Mouse (Mus musculus) brain, adult 2 months (tissue): ENCODE data around the gene Suox.
"Not testable (repeated sequence)": the region's sequence is repeated elsewhere in the genome, so short reads cannot be mapped to it uniquely, and the experiment has no call there.

Experiments
- DNase-seq: peaks from one replicate; pipeline ENCODE4 v3.0.0; 2011; ENCODE audit warnings: low read depth, low spot score

Suox gene

DNA sequence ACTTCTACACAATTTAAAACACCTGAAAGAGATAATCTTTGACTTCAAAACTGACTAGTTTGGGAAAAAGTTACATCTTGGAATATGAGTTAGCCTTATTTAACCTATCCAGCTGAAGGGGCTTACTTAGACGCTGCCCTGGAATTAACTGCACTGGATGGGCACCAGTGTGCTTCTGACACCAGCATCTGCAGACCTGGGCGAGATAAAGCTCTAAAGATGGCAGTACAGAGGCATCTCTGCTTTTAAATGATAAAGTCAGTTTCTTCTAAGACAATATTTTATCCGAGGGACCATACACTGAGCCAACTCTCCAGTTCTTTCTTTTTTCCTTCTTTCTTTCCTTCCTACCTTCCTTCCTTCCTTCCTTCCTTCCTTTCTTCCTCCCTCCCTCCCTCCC, 9.1 kb downstream of the Suox start:
- DNase-seq, result no peak

DNA sequence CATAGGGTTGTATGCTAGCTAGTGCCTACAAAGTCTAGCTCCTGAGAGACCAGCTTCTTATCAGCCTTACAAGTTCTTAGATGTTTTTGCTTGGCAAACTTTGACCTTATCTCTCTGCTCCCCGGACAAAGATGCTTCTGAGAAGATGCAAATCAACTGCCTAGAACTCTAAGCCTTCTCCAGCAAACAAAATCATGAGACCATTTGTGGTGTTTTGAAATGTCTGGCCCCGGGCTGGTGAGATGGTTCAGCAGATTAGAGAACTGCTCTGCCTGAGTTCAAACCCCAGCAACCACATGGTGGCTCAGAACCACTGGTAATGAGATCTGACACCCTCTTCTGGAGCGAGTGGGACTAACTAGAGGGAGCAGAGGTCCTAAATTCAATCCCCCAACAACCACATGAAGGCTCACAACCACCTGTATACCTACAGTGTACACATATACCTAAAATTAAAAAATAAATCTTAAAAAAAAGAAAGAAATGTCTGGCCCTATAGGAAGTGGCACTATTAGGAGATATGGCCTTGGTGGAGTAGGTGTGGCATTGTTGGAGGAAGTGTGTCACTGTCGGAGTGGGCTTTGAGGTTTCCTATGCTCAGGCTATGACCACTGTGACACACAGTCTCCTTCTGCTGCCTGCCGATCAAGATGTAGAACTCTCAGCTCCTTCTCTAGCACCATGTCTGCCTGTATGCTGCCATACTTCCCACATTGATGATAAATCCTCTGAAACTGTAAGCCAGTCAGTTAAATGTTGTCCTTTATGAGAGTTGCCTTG, 10.2 kb downstream of the Suox start:
- DNase-seq, result no peak

DNA sequence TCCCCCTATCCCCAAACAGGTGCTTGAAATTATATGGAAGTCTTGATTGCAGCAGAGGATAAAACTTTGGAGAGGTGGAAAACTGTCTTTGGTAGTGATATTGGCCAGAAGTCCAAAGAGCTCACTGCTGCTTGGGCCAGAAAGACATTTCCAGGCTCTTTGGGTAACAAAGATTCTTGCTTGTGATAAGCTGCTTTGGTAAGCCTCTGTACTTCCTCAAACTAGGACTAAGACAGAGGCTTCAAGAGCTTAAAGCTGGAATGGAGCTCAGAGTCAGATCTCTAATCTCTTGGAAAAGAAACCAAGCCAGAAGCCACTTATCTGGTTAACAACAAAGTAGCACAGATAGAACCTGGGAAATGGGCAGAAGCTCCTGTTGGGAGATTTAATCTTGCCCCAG, 11.4 kb downstream of the Suox start:
- no peak for DNase-seq

DNA sequence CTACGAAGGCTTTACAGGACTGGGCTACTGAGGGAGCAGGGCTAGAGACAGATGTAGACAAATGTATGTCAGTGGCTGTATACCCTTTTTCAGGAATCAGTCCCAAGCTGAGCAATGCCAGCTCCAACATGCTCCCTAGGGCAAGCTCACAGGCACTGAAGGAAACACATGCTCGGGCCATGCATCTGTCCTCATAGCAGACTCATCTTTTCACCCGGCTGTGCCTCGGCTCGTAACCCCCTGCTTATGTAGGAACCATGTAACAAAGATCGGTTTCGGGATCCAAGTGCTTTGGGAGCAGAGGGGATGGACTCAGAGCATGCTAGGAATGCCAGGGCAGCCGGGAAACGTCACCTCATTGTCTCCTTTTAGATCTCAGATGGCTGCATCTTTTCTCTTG, 14.4 kb downstream of the Suox start:
- DNase-seq, result no peak

DNA sequence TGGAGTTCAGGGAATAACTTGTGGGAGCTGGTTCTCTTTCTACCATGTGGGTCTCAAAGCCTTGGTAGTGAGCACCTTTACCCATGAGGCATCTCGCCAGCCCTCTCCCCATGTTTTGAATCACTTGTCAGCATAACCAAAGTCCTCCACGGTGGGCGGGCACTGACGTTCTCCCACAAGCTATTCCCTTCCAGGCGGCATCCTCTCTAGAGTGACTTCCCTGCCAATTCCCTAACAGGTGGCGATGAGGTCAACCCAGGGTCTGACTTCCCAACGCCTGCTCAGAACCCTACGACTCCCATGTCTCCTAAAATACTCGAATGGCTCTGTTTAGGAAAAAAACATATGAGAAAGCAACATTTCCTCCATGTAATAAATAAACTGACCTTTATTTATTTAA, 16.0 kb downstream of the Suox start:
- DNase-seq, result no peak

DNA sequence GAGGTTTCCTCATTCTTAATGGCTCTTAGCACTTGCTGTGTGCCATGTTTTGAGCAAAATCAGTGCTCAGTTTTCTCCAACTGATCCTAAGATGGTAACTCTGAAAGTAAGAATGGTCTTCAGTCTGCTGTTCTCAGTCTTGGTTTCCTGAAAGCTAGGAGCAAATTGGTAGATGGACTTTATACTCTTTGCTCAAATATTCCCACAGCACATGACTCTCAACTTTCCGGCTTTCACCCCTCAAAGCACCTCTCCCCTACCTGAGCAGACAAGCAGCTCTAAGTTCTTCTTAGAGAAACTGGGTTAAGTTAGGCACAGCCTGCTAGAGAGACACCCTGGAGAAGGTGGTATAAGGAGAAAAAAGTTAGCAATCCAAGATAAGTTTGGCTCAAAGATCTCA, 17.1 kb downstream of the Suox start:
- no peak for DNase-seq

DNA sequence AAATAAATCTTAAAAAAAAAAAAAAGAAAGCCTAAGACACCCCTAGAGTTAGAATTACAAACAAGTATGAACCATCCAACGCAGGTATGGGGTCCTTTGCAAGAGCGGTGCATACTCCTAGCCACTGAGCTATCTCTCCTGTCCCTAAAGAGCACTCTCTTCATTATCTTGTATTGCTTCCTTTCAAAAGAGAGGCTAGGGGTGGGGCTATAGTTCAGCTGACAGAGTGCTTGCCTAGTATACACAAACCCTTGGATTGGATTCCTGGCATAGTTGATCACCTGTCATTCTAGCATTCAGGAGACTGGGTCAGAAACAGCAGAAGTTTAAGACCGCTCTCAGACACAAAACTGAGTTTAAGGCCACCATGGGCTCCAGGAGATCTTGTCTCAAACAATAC, 18.6 kb downstream of the Suox start:
- no peak for DNase-seq

DNA sequence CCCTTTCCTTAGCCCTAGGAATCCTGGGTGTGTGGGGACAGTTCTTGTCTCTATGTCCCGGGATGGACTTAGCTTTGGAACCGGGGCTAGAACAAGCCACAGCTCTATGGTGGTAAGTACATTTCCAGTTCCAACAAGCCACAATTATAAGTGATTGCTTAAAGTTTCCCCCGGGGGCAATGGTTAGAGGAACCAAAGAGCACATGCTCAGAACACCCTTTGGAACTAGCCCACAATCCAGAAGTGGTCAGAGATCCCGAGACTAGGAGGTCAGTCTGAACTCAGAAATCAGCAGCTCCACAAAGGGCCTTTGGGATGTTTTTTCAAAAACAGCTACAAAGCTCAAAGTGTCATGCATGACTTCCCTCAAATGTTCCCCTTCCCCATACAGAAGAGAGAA, 20.0 kb downstream of the Suox start:
- no peak for DNase-seq

DNA sequence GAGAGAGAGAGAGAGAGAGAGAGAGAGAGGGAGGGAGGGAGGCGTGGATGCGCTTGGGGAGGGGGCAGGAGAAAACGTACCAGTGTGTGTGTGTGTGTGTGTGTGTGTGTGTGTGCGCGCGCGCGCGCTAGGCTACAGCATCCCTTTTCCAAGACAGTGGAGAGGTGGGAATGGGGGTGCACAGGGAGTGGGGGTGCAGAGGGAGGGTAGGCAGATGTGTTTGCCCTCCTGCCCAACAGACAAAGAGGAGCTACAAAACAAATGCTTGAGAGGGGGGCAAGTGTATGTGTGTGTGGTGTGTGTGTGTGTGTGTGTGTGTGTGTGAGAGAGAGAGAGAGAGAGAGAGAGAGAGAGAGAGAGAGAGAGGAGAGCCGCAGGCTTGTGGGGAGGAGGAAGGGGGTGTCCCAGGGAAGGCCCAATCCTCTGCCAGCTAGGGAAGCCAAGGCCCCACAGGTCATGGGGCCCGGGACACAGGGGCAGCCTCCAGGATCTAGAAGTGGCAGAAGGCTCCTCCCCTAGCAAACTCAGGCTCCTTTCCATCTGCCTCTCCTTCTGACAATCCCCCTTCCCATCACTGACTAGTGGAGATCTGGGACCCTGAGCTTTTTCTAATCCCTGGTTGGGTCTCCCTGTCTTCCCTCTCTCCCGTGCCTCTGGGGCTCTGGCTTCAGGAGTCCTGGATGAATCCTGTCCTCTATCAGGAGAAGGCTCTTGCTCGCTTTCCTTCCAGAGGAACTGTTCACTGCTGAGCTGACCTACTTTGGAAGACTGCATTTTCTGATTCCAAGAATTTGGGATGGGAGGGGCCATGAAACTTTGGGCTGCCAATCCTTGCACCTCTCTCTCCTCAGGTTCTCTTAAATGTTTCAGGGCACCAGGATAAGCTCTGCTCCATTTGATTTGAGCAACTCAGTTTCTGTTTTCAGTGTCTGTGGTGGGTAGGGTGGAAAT, 27.5 kb downstream of the Suox start:
- DNase-seq, result peak; percentile 70

DNA sequence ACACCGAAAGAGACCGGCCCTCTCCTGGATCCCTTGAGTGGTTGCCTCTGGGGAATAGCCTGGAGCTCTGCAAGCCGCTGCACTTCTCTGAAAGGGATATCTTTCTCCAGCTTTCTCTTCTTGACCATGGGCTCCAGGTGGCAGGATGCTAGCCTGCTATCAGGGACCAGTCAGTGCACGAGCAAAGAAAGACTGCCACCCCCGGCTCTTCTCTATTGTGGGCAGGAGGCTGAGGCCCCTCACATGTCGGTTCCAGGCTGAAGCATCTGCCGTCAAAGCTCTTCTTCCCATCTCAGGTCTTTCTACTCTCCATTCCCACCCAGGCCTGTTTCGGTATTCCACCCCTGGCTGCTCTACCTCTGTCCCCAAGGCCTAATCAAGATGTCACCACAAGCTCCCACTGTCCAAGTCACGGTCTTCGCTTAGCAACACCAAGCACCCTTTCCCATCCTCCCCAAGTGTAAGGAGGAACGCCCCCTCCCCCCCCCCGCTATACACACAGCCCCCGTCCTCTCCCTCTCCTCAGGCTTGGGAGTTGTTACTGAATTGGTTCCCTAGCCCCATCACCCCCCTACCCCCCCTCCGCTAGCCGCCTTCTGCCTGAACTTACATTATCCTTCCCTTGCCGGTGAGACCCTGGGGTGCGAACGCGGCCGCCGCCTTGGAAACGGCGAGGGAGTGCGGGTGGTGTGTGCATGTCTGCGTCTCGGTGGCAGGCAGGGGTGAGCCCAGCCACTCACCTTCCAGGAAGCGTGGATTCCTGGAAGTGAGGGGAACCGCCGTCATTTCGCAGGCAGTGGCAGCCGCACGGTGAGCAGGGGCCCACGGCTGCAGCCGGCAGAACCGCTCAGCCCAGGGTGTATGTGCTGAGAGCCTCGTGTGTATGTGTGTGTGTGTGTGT, 28.5 kb downstream of the Suox start, which contains the start of gene Ikzf4:
Gene Ikzf4 (minus strand): TSS at position 881 of the 901 bp plus-strand sequence.
- peak; percentile 78 for DNase-seq

DNA sequence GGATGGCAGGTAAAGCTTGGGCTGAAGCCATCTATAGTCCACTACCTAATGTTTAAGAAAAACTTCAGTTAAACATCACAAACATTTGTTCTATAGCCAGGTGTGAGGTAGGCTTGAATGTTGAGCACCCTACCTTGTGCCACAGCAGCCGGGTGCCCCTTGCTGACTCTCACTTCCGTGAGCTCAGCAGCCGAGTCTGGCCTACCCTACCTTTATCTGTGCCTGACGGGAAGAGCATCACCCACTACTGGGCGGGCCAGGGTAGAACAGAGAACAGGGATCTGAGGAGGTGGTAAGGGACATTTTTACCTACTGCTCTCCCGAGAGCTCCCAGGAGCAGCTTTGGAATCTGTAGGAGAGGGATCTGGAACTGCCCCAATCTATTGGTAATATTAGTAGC, 31.1 kb downstream of the Suox start:
- DNase-seq, result no peak

DNA sequence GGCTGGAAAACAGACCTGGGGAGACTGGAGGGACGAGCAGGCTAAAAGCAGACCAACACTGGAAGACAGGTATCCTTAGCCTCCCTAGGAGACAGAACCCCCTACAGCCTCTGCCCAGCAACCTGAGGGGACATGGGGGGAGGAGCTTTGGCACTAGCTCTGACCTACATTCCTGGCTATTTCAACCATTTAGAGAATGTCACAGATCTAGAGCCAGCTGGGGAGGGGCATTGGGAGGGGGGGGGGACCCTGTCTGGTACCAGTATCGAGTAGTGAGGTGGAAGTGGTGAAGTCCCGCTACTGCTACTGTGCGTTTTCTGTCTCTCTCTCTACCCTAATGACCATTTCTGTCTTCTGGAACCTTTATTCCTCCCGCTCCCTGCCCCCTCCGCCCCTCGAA, 32.0 kb downstream of the Suox start:
- DNase-seq, result no peak

DNA sequence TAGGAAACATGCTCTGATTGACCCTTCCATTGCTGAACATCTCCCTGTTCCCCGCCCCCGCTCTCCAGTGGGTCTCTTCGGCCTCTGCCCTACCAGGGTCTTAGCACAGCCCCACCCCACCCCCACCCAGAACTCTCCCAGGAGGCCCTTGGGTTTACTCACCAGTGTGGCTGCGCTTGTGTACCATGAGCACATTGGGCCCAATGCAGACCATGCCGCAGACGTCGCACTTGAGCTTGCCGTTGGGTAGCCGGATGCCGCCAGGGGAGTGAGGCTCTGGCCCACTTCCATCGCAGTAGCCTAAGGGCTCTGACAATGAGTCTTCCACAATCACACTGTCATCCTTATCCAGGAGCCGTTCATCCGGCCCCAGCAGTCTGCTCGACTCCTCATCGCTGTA, 33.0 kb downstream of the Suox start:
- DNase-seq, result no peak

DNA sequence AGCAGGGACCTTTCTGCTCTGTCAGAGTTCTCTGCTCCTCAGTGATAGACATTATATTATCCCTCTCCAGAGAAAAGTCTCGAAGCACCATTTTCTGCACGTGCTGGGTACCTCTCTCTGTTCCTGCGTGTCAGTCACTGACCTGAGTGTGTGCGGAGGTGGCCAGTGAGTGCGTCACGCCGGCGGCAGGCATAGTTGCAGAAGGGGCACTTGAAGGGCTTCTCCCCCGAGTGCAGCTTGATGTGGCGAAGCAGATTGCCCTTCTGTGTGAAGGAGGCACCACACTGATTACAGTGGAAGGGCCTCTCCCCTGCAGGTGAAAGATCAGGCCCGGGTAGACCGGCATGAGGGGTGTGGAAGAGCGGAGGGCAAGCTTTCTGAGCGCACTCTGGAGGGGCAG, 33.9 kb downstream of the Suox start:
- DNase-seq, result no peak

DNA sequence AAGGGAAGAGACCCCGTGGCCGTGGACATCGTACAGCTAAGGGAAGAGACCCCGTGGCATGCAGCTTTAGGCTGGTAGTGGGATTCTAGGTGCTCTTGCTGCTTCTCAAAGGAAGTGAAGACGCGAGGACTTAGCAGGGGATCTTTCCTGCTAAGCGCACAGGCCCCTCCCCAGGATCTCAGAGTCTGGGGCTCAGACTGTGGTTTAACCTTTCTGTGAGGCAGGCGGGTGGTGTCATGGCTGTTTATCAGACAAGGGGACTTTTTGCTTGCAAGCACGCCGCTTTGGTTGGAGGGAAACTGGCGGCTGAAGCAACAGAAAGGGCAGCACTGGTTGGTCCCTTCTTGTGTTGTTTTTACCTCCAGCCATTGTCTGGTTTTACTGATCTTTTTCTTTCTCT, 36.9 kb downstream of the Suox start:
- DNase-seq, result no peak

DNA sequence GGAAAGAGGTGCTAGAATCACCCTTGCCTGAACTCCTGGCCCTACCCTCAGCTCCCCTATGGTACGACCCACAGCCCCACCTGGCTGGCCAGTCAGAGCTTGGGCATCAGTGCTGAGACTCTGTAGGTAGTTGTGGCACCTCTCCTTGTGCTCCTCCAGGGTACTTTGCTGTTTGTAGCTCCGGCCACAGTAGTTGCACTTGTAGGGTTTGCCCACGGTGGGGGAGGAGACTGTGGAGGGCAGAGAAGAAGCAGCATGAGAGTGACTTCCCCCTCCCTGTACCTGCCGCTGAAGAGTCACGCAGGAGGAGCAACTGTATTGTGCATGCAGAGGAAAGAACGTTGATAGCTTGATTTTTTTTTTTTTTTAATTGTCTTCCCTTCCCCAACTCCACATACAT, 37.3 kb downstream of the Suox start:
- DNase-seq, result no peak

DNA sequence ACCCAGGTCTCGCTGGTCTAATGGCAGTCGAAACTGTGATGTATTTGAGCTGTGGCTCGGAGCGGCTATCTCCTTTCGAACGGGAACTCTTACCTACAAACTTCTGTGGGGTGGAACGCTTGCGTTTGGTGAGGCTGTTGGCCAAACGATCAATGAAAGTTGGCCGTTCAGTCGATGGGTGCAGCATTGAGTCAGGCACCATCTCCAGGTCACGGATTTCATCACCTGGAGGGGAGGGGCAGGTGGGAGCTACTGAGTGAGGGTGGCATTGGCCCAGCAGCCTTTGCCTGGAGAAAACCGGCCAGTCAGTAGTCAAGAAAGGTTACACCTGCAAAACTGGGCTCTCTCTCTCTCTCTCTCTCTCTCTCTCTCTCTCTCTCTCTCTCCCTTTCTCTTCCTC, 38.2 kb downstream of the Suox start:
- DNase-seq, result no peak

DNA sequence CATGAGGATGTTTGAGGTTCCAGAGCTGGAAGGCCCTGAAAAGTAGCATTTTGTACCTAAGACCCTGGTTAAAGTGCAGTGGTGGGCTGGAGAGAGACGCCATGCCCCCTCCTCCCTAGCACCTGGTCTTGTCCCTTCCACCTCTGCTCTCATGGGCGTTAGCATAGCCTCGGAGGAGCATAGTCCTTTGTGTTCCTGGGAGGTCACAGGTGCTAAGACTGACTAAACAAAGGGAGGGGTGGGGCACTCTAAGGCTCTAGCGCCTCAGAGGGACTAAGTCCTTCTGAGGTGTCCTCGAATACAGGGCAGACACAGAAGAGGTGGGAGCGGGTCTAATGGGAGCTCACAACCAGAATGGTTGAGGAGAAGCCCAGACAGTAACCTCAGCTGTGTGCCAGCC, 42.3 kb downstream of the Suox start:
- DNase-seq, result no peak

DNA sequence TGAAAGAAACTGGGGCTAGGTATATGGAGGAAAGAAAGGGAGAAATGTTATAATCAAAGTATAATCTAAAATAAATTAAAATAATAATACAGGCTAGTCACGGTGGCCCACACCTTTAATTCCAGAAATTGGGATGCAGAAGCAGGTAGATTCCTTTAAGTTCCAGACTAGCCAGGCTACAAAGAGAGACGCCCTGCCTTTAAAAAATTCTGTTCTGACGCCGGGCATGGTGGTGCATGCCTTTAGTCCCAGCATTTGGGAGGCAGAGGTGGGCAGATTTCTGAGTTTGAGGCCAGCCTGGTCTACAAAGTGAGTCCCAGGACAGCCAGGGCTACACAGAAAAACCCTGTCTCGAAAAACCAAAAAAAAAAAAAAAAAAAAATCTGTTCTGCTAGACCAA, 43.6 kb downstream of the Suox start:
- not testable (repeated sequence) for DNase-seq

DNA sequence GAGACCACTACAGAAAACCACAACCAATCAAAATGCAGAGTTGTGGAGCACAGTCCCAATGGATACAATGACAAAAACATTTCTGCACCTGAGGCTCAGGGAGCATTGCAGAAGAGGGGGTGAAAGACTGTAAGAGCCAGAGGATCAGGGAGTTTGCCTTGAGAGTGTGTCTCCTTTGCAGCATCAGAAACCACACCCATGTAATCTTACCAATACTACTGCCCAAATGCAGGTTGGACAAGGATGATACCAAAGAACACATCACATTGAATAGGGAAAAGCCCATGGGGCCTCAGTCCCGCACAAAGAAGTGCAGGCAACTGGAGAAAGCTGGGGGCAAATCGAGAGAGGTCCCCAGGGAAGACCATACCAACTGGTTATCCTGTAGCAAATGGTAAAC, 44.1 kb downstream of the Suox start:
- DNase-seq, result no peak

DNA sequence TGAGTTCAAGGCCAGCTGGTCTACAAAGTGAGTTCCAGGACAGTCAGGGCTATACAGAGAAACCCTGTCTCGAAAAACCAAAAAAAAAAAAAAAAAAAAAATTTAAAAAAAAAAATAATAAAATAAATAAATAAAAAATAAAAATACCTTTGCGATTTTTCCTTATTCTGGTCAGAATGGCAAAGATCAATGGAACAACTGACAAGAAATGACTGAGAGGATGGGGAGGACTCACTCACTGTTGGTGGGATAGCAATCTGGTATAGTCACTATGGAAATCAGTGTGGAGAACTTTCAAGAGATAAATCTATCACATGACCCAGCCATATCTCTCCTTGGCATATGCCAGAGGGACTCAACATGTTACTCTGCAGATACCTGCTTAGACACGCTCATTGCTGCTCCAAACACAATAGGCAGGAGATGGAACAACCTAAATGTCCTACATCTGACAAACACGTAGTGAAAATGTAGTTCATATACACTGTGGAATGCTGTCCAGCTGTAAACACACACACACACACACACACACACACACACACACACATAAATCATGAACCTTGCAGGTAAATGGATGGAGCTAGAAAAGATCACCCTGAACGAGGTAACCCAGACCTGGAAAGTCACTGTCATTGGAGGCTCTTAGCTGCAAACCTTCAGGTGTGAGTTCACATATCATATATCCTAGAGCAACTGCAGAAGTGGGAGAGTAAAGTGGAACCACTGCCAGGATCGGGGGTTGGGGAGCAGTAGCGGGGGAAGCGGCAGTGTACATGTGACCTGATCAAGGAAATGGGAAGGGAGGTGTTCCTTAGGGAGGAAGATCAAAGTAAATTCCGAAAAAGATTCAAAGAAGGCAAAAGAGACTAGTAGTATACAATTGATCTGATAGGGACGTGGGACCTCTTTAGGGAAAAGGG, 46.2 kb downstream of the Suox start:
- DNase-seq, result no peak
